Mouse (Mus musculus) midbrain, embryonic 10.5 days (tissue): ENCODE results near the gene Sell. TPM values are rescaled to one million over a fixed set of nuclear protein-coding genes. Genes with fewer than 3 reads are reported as not detected.
"Not testable (repeated sequence)": the region's sequence is repeated elsewhere in the genome, so short reads cannot be mapped to it uniquely, and the experiment has no call there.

Experiments used
- DNase-seq: peaks from one replicate; pipeline ENCODE4 v3.0.0-alpha.2; 2017; ENCODE audit warnings: low spot score
- H3K27ac ChIP-seq: fragments of 300-500 bp; sonication (generic); replicated peaks from 2 replicates; pipeline ENCODE4 v1.5.1; 2016; ENCODE audit warnings: mild to moderate bottlenecking
- H3K27me3 ChIP-seq: fragments of 300-500 bp; sonication (generic); 2 replicates; pipeline ENCODE4 v1.6.1; 2016; ENCODE audit warnings: low read depth, mild to moderate bottlenecking; ENCODE audit not compliant: poor library complexity, severe bottlenecking
- H3K36me3 ChIP-seq: fragments of 300-500 bp; sonication (generic); 2 replicates; pipeline ENCODE4 v1.6.1; 2016; ENCODE audit warnings: mild to moderate bottlenecking, moderate library complexity
- H3K4me1 ChIP-seq: fragments of 300-500 bp; sonication (generic); 2 replicates; pipeline ENCODE4 v1.6.1; 2016
- H3K4me3 ChIP-seq: fragments of 300-500 bp; sonication (generic); 2 replicates; pipeline ENCODE4 v1.5.1; 2016; ENCODE audit warnings: mild to moderate bottlenecking, moderate library complexity
- H3K9me3 ChIP-seq: fragments of 300-500 bp; sonication (generic); replicated peaks from 2 replicates; pipeline ENCODE4 v1.6.1; 2016; ENCODE audit warnings: mild to moderate bottlenecking
- WGBS: fragments of 180-500 bp; shearing (Covaris S2); methylation state at CpG from one replicate; pipeline ENCODE4 v1.1.7; 2016; 5-methylcytosine and 5-hydroxymethylcytosine counted together
- polyA plus RNA-seq: library from polyadenylated mRNA; unstranded; fragments of >200 nt; fragmentation: Nextera tagmentation; extraction: Ambion mirVana; gene quantifications from 2 replicates; pipeline ENCODE4 v1.2.1, GENCODE M21; 2016

Sell gene
- 0.27 TPM in 1 of 2 replicates, not detected in the other for polyA plus RNA-seq

GRCm38 (mm10) chr1:164061925-164062324, at the start of gene Sell:
TSS of gene Sell (plus strand) at chr1:164061982.
- no peak for DNase-seq
- Histone ChIP-seq H3K27ac (no peak within 1 kb of the TSS), H3K9me3 (no peaks in the 10 kb centered on the region), H3K27me3 (no peaks in the 10 kb centered on the region), H3K4me1 (no peaks in the 10 kb centered on the region), H3K4me3 (no peak within 1 kb of the TSS), H3K36me3 (no peaks in the 10 kb centered on the region)
- 76% methylated on average over 4 of the region's 4 CpGs for WGBS

- H3K4me3 ChIP-seq = no peak overlapping the region
- no peaks in the 10 kb centered on the region for H3K27me3 ChIP-seq
- no peak for DNase-seq
- H3K4me1 ChIP-seq = peaks cover under 1% of the 10 kb centered on the region; the same call in 1 of the 2 replicates
- no peaks in the 10 kb centered on the region for H3K9me3 ChIP-seq
- H3K27ac ChIP-seq = no peak overlapping the region
- WGBS = 88% methylated on average over 1 of the region's 1 CpGs
- H3K36me3 ChIP-seq = no peaks in the 10 kb centered on the region
Observed at GRCm38 (mm10) chr1:164014616-164015015, 47.2 kb upstream of the Sell start.

- H3K27ac ChIP-seq = no peak overlapping the region
- 91% methylated on average over 16 of the region's 16 CpGs for WGBS
- peaks cover 7% of the 10 kb centered on the region; the same call in 1 of the 2 replicates for H3K4me1 ChIP-seq
- H3K4me3 ChIP-seq = no peak overlapping the region
- DNase-seq = no peak
- H3K36me3 ChIP-seq = no peaks in the 10 kb centered on the region
- H3K27me3 ChIP-seq = no peaks in the 10 kb centered on the region
- no peaks in the 10 kb centered on the region for H3K9me3 ChIP-seq
Observed at GRCm38 (mm10) chr1:164018221-164018896, 43.4 kb upstream of the Sell start.

- DNase-seq = no peak
- no peaks in the 10 kb centered on the region for H3K27me3 ChIP-seq
- H3K9me3 ChIP-seq = no peaks in the 10 kb centered on the region
- no peaks in the 10 kb centered on the region for H3K36me3 ChIP-seq
- H3K4me1 ChIP-seq = peaks cover 7% of the 10 kb centered on the region; the same call in 1 of the 2 replicates
- 60% methylated on average over 6 of the region's 6 CpGs for WGBS
- H3K4me3 ChIP-seq = no peak overlapping the region
- no peak overlapping the region for H3K27ac ChIP-seq
Observed at GRCm38 (mm10) chr1:164019789-164020188, 42.0 kb upstream of the Sell start.

GRCm38 (mm10) chr1:164020746-164021145, 41.0 kb upstream of the Sell start:
- 91% methylated on average over 3 of the region's 3 CpGs for WGBS
- DNase-seq, H3K27ac ChIP-seq, H3K27me3 ChIP-seq, H3K4me3 ChIP-seq, H3K9me3 ChIP-seq, H3K4me1 ChIP-seq, H3K36me3 ChIP-seq: not testable (repeated sequence)

- not testable (repeated sequence) for H3K4me1 ChIP-seq, H3K9me3 ChIP-seq, H3K36me3 ChIP-seq, H3K27me3 ChIP-seq, DNase-seq, H3K27ac ChIP-seq, H3K4me3 ChIP-seq
- WGBS = 83% methylated on average over 5 of the region's 5 CpGs
Observed at GRCm38 (mm10) chr1:164022106-164022505, 39.7 kb upstream of the Sell start.

- Histone ChIP-seq H3K4me3 (no peak overlapping the region), H3K4me1 (no peaks in the 10 kb centered on the region), H3K9me3 (no peaks in the 10 kb centered on the region), H3K27me3 (no peaks in the 10 kb centered on the region), H3K27ac (no peak overlapping the region), H3K36me3 (no peaks in the 10 kb centered on the region)
- WGBS = 83% methylated on average over 4 of the region's 4 CpGs
- no peak for DNase-seq
Observed at GRCm38 (mm10) chr1:164025685-164026084, 36.1 kb upstream of the Sell start.

GRCm38 (mm10) chr1:164027416-164027815, 34.4 kb upstream of the Sell start:
- no peak overlapping the region for H3K4me3 ChIP-seq
- no peaks in the 10 kb centered on the region for H3K4me1 ChIP-seq
- no peaks in the 10 kb centered on the region for H3K9me3 ChIP-seq
- DNase-seq = no peak
- H3K27me3 ChIP-seq = no peaks in the 10 kb centered on the region
- no peak overlapping the region for H3K27ac ChIP-seq
- H3K36me3 ChIP-seq = no peaks in the 10 kb centered on the region
- WGBS = 60% methylated on average over 5 of the region's 5 CpGs

GRCm38 (mm10) chr1:164040385-164041135, 21.2 kb upstream of the Sell start:
- no peak overlapping the region for H3K27ac ChIP-seq
- WGBS = 86% methylated on average over 10 of the region's 10 CpGs
- H3K9me3 ChIP-seq = no peaks in the 10 kb centered on the region
- H3K36me3 ChIP-seq = no peaks in the 10 kb centered on the region
- no peak overlapping the region for H3K4me3 ChIP-seq
- DNase-seq = no peak
- H3K4me1 ChIP-seq = no peaks in the 10 kb centered on the region
- no peaks in the 10 kb centered on the region for H3K27me3 ChIP-seq

- Histone ChIP-seq H3K9me3 (no peaks in the 10 kb centered on the region), H3K4me3 (no peak overlapping the region), H3K4me1 (peaks cover under 1% of the 10 kb centered on the region; the same call in 1 of the 2 replicates), H3K27ac (no peak overlapping the region), H3K36me3 (no peaks in the 10 kb centered on the region), H3K27me3 (no peaks in the 10 kb centered on the region)
- WGBS = 74% methylated on average over 3 of the region's 3 CpGs
- DNase-seq = no peak
Observed at GRCm38 (mm10) chr1:164043549-164043948, 18.2 kb upstream of the Sell start.

- Histone ChIP-seq H3K27me3 (no peaks in the 10 kb centered on the region), H3K9me3 (no peaks in the 10 kb centered on the region), H3K4me3 (no peak within 1 kb of the TSS), H3K27ac (no peak within 1 kb of the TSS), H3K4me1 (peaks cover 3% of the 10 kb centered on the region; the same call in 1 of the 2 replicates), H3K36me3 (no peaks in the 10 kb centered on the region)
- no peak for DNase-seq
- 75% methylated on average over 5 of the region's 5 CpGs for WGBS
Observed at GRCm38 (mm10) chr1:164047934-164048333, 13.8 kb upstream of the Sell start, which contains the start of gene Sele. TSS of gene Sele (plus strand) at chr1:164048234.

GRCm38 (mm10) chr1:164053561-164053960, 8.2 kb upstream of the Sell start:
- DNase-seq = no peak
- 94% methylated on average over 9 of the region's 9 CpGs for WGBS

GRCm38 (mm10) chr1:164054800-164055199, 7.0 kb upstream of the Sell start:
- Histone ChIP-seq H3K27me3 (no peaks in the 10 kb centered on the region), H3K4me3 (no peak overlapping the region), H3K36me3 (no peaks in the 10 kb centered on the region), H3K9me3 (no peaks in the 10 kb centered on the region), H3K27ac (no peak overlapping the region), H3K4me1 (no peaks in the 10 kb centered on the region)
- DNase-seq = no peak
- 53% methylated on average over 2 of the region's 2 CpGs for WGBS

More at GRCm38 (mm10) chr1:164053561-164053960, 8.2 kb upstream of the Sell start:
- Histone ChIP-seq H3K4me3 (no peak overlapping the region), H3K27me3 (no peaks in the 10 kb centered on the region), H3K9me3 (no peaks in the 10 kb centered on the region), H3K36me3 (no peaks in the 10 kb centered on the region), H3K27ac (no peak overlapping the region), H3K4me1 (peaks cover 2% of the 10 kb centered on the region; the same call in 1 of the 2 replicates)
